Mouse (Mus musculus): Measurements from ENCODE around the gene Gse1.

DNA sequence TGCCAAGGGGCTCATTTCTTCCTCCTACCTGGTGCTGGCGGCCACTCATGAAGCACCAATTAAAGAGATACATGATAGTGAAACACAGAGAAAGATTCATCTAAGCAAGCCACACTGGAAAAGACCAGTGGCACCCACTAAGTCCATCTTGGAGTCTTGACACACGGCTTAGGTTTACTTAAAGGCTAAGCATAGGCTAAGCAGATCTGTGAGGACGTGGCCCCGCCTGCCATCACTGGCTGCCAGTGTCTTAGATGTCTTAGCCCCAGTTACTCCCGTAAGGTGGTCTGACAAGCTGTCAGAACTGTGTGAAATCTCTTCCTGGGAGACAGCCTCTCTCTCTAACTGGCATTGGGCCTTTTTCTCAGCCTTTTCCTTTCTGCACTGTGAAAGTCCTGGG lies 86.7 kb downstream of the Gse1 start:
- TF ChIP-seq POLR2A (IDR thresholded peaks at IDR 0.05; ENCODE audit: control insufficient read depth in 1 of 2, insufficient read depth in 1 of 2, low read depth in 1 of 2, low read length in 2 of 2, poor library complexity in 1 of 2) (no peak), RAD21 (IDR thresholded peaks at IDR 0.05; ENCODE audit: low read depth, low read length) (no peak), SMC3 (IDR thresholded peaks at IDR 0.05; ENCODE audit: low read depth, low read length) (no peak), CTCF (IDR thresholded peaks at IDR 0.05 in 2 of 3, conservative IDR thresholded peaks at IDR 0.05 in 1 of 3; ENCODE audit: control insufficient read depth in 1 of 3, insufficient read depth in 1 of 3, low read depth in 2 of 3, low read length in 3 of 3, poor library complexity in 1 of 3, severe bottlenecking in 1 of 3) (no peak), POLR2AphosphoS2 (IDR thresholded peaks at IDR 0.05; ENCODE audit: low read length) (no peak)

Data from MEL (cell line).